Mouse (Mus musculus) forebrain, embryonic 11.5 days (tissue): Measurements from ENCODE around the gene Osbpl11. TPM values are rescaled to one million over a fixed set of nuclear protein-coding genes. Genes with fewer than 3 reads are reported as not detected.

ENCODE experiments used
- ATAC-seq: fragments of 200-750 bp; cut with Nextera tagmentation; replicated peaks from 2 replicates; pipeline ENCODE4 v1.8.0; 2017; ENCODE audit warnings: moderate TSS enrichment; ENCODE audit not compliant: low FRiP score
- DNase-seq: peaks from one replicate; pipeline ENCODE4 v3.0.0-alpha.2; 2017; ENCODE audit warnings: low spot score
- H3K27ac ChIP-seq: fragments of 300-500 bp; sonication (generic); 2 replicates; pipeline ENCODE4 v1.5.1; 2014; ENCODE audit warnings: low read depth, low read length
- H3K27me3 ChIP-seq: fragments of 300-500 bp; sonication (generic); 2 replicates; pipeline ENCODE4 v1.6.1; 2014; ENCODE audit warnings: mild to moderate bottlenecking, low read length, mixed read lengths; ENCODE audit not compliant: control insufficient read depth, insufficient read depth
- H3K36me3 ChIP-seq: fragments of 300-500 bp; sonication (generic); 2 replicates; pipeline ENCODE4 v1.6.1; 2014; ENCODE audit warnings: mild to moderate bottlenecking, low read length, moderate library complexity, mixed read lengths; ENCODE audit not compliant: control insufficient read depth, insufficient read depth
- H3K4me1 ChIP-seq: fragments of 300-500 bp; sonication (generic); replicated peaks from 2 replicates; pipeline ENCODE4 v1.6.1; 2014; ENCODE audit warnings: low read length, mixed read lengths; ENCODE audit not compliant: control insufficient read depth, insufficient read depth
- H3K4me2 ChIP-seq: fragments of 300-500 bp; sonication (generic); 2 replicates; pipeline ENCODE4 v1.6.1; 2014; ENCODE audit warnings: low read depth, mild to moderate bottlenecking, low read length, moderate library complexity, mixed read lengths; ENCODE audit not compliant: severe bottlenecking
- H3K4me3 ChIP-seq: fragments of 300-500 bp; sonication (generic); 2 replicates; pipeline ENCODE4 v1.5.1; 2014; ENCODE audit warnings: low read depth, low read length
- H3K9ac ChIP-seq: fragments of 300-500 bp; sonication (generic); 2 replicates; pipeline ENCODE4 v1.6.1; 2014; ENCODE audit warnings: low read length
- H3K9me3 ChIP-seq: fragments of 300-500 bp; sonication (generic); 2 replicates; pipeline ENCODE4 v1.6.1; 2016; ENCODE audit warnings: low read length, mixed read lengths; ENCODE audit not compliant: control insufficient read depth
- WGBS: fragments of 180-500 bp; shearing (Covaris S2); extraction: QIAGEN DNeasy Blood & Tissue Kit; methylation state at CpG from one replicate; pipeline ENCODE4 v1.1.7; 2014; 5-methylcytosine and 5-hydroxymethylcytosine counted together
- polyA plus RNA-seq: library from polyadenylated mRNA; unstranded; fragments of >200 nt; fragmentation: Nextera tagmentation; extraction: Ambion mirVana; gene quantifications from 2 replicates; pipeline ENCODE4 v1.2.1, GENCODE M21; 2014

Gene Osbpl11
- polyA plus RNA-seq, 1 experiment from 2014 or later: 26.2 TPM

DNA sequence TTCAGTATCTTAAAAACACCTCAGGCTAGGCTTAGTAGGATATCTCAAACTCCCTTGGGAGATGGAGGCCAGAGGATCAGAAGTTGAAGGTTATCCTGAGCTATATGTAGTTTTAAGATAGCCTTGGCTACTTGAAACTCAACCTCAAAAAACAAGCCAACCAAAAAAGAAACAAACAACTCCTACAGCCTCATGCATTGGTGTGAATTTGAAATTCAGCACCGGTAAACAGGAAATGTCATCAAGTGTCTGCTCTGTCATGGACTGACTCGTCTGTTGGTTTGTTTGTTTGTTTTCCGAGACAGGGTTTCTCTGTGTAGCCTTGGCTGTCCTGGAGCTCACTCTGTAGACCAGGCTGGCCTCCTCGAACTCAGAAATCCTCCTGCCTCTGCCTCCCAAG, 87.0 kb downstream of the Osbpl11 start:
- Histone ChIP-seq H3K27me3 (no peaks in the 10 kb centered on the region), H3K9me3 (no peaks in the 10 kb centered on the region), H3K4me2 (no peak overlapping the region), H3K36me3 (peaks cover 4% of the 10 kb centered on the region; the same call in 1 of the 2 replicates), H3K4me3 (no peak overlapping the region), H3K27ac (no peak overlapping the region), H3K9ac (no peak overlapping the region), H3K4me1 (no peaks in the 10 kb centered on the region)
- ATAC-seq: no peak
- DNase-seq: no peak
- 95% methylated on average over 4 of the region's 4 CpGs for WGBS

GRCm38 (mm10) chr16:33283079-33283478, 98.2 kb downstream of the Osbpl11 start:
- Histone ChIP-seq H3K4me2 (no peak overlapping the region), H3K4me3 (no peak overlapping the region), H3K9ac (no peak overlapping the region), H3K9me3 (no peaks in the 10 kb centered on the region), H3K27ac (no peak overlapping the region), H3K27me3 (no peaks in the 10 kb centered on the region), H3K36me3 (no peaks in the 10 kb centered on the region; the same call in 1 of the 2 replicates), H3K4me1 (no peaks in the 10 kb centered on the region)
- DNase-seq (no peak), ATAC-seq (no peak)
- 97% methylated on average over 1 of the region's 1 CpGs for WGBS

DNA sequence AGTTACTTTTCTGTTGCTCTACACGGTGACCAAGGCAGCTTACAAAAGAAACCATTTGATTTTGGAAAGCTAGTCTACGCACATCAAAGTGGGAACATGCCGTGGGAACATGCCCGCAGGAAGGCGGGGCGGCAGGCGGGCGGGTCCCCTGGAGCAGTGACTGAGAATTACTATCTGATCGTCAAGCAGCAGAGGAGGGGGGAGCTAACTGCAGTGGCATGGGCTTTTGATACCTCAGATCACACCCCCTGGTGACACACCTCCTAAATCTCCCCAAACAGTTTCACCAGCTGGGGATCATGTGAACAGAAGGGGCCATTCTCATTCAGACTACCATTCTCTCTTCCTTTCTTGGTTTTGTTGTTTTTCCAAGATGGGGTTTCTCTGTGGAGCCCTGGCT, 103.7 kb downstream of the Osbpl11 start:
- 90% methylated on average over 9 of the region's 9 CpGs for WGBS
- H3K36me3 ChIP-seq: peaks cover 12% of the 10 kb centered on the region

GRCm38 (mm10) chr16:33289981-33290380, 105.1 kb downstream of the Osbpl11 start:
- WGBS: 88% methylated on average over 7 of the region's 7 CpGs
- H3K9ac ChIP-seq: no peak overlapping the region
- no peak overlapping the region for H3K4me3 ChIP-seq
- no peaks in the 10 kb centered on the region for H3K27me3 ChIP-seq
- ATAC-seq (no peak), DNase-seq (no peak)
- no peak overlapping the region for H3K27ac ChIP-seq
- H3K9me3 ChIP-seq: no peaks in the 10 kb centered on the region
- H3K4me1 ChIP-seq: no peaks in the 10 kb centered on the region
- peaks cover 12% of the 10 kb centered on the region for H3K36me3 ChIP-seq
- no peak overlapping the region for H3K4me2 ChIP-seq

More for the DNA sequence above, 103.7 kb downstream of the Osbpl11 start:
- Histone ChIP-seq H3K27me3 (no peaks in the 10 kb centered on the region), H3K27ac (no peak overlapping the region), H3K9ac (no peak overlapping the region), H3K4me2 (no peak overlapping the region), H3K9me3 (no peaks in the 10 kb centered on the region), H3K4me3 (no peak overlapping the region), H3K4me1 (no peaks in the 10 kb centered on the region)
- DNase-seq: no peak
- ATAC-seq: no peak

DNA sequence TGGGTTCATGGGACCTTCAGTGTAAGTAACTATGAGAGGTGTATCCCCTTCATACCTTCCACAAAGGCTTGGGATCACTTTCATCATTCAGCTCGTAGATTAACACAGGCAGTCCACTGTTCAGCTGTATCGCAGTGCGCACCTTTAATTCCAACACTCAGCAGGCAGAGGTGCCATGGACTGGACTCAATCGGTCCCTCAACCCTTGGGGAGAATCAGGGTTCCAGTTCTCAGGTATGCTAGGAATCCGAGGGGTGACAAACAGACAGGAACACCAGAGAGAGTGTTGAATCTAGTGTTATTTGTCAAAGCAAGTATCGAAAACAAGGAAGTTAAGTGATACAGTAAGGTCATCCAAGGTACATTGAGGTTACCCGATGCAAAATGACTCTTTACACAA, 107.4 kb downstream of the Osbpl11 start:
- H3K27me3 ChIP-seq: no peaks in the 10 kb centered on the region
- no peaks in the 10 kb centered on the region for H3K9me3 ChIP-seq
- peaks cover 12% of the 10 kb centered on the region for H3K36me3 ChIP-seq
- H3K27ac ChIP-seq: no peak overlapping the region
- H3K4me2 ChIP-seq: no peak overlapping the region
- ATAC-seq (no peak), DNase-seq (no peak)
- H3K4me1 ChIP-seq: no peaks in the 10 kb centered on the region
- H3K4me3 ChIP-seq: no peak overlapping the region
- H3K9ac ChIP-seq: no peak overlapping the region
- WGBS: 96% methylated on average over 7 of the region's 7 CpGs

Other genes starting within 250 kb of the Osbpl11 start
- 4.2 and 5.3 TPM in 2 replicates for gene Iqcg, start 128.9 kb upstream of the Osbpl11 start, polyA plus RNA-seq
- 746 and 852 TPM in 2 replicates for gene Rpl35a, start 128.6 kb upstream of the Osbpl11 start, polyA plus RNA-seq
- 3.5 and 4.5 TPM in 2 replicates for gene Lmln, start 122.5 kb upstream of the Osbpl11 start, polyA plus RNA-seq
- gene Snx4, start 66.4 kb downstream of the Osbpl11 start, polyA plus RNA-seq: 73.7 and 75.5 TPM in 2 replicates
- gene Zfp148, start 195.8 kb downstream of the Osbpl11 start, polyA plus RNA-seq: 52.7 and 54.1 TPM in 2 replicates